Mouse (Mus musculus) left cerebral cortex, postnatal 4 days (tissue): ENCODE data around the gene Tsfm. TPM values are rescaled to one million over a fixed set of nuclear protein-coding genes. Genes with fewer than 3 reads are reported as not detected.
A peak's percentile ranks its signal among the peaks of the same experiment; 100 is the strongest.
"Not testable (repeated sequence)": the region's sequence is repeated elsewhere in the genome, so short reads cannot be mapped to it uniquely, and the experiment has no call there.

Experiments used
- DNase-seq: peaks from one replicate; pipeline ENCODE4 v3.0.0-alpha.2; 2022
- intact Hi-C: fragments of 180-260 bp; cut with DNase I; formaldehyde crosslinking; loops from one replicate; pipeline ENCODE4 v1.15.1; 2025
- total RNA-seq, 2 experiments: library from RNA; stranded (reverse); gene quantifications; 2 replicates each; pipeline ENCODE4 v1.2.3; 2021

Tsfm gene
- total RNA-seq, 2 experiments from 2014 or later: 29.4 to 30.2 TPM

- intact Hi-C loops: no loop called here
- DNase-seq: peak; percentile 32
These were observed 33.6 kb upstream of the Tsfm start for GRCm38 (mm10) chr10:127063913-127064870.

GRCm38 (mm10) chr10:127063239-127063872 lies 32.7 kb upstream of the Tsfm start, which contains the start of gene Cdk4:
Gene Cdk4 (plus strand): TSS chr10:127063534.
- DNase-seq: peak; percentile 100
- intact Hi-C loops: no loop called here

- intact Hi-C loops: no loop called here
- DNase-seq: no peak
These were observed 31.9 kb upstream of the Tsfm start for GRCm38 (mm10) chr10:127062503-127062902.

DNA sequence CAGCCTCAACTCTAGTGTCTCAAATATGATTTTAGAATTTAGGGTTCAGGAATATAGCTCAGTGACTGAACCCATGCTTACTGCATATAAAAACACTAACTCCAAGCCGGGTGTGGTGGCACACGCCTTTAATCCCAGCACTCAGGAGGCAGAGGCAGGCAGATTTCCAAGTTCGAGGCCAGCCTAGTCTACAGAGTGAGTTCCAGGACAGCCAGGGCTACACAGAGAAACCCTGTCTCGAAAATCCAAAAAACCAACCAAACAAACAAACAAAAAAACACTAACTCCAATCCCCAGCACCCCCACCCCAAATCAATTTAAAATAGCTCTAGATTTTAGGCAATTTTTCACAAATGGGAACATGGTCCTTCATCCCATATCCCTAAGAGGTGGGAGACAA lies 31.5 kb upstream of the Tsfm start:
- intact Hi-C loops: not testable (repeated sequence)

DNA sequence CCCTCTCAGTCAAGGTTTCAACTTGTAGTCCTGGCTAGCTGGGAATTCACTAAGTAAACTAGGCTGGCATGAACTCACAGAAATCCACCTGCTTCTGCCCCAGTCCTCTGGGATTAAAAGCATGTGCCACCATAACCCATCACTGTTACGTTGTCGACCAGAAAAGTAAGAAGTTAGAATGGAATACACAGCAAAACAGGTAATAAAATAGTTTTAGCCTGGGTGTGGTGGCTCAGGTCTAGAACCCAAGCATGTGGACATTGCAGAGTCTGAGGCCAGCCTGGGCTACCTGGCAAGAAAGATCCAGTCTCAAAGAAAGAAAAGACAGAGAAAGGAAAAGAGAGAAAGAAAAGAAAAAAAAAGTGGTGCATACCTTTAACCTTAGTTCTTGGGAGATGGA lies 30.9 kb upstream of the Tsfm start:
- intact Hi-C loops: no loop called here
- DNase-seq: no peak

More for the DNA sequence above, 31.5 kb upstream of the Tsfm start:
- not testable (repeated sequence) for DNase-seq

GRCm38 (mm10) chr10:127061085-127061484 lies 30.4 kb upstream of the Tsfm start:
- no peak for DNase-seq
- intact Hi-C loops: no loop called here

GRCm38 (mm10) chr10:127059968-127060916 lies 29.6 kb upstream of the Tsfm start, which contains the start of gene March9:
Gene March9 (minus strand): TSS chr10:127060184.
- intact Hi-C loops: no loop called here
- peak; percentile 84 for DNase-seq

DNA sequence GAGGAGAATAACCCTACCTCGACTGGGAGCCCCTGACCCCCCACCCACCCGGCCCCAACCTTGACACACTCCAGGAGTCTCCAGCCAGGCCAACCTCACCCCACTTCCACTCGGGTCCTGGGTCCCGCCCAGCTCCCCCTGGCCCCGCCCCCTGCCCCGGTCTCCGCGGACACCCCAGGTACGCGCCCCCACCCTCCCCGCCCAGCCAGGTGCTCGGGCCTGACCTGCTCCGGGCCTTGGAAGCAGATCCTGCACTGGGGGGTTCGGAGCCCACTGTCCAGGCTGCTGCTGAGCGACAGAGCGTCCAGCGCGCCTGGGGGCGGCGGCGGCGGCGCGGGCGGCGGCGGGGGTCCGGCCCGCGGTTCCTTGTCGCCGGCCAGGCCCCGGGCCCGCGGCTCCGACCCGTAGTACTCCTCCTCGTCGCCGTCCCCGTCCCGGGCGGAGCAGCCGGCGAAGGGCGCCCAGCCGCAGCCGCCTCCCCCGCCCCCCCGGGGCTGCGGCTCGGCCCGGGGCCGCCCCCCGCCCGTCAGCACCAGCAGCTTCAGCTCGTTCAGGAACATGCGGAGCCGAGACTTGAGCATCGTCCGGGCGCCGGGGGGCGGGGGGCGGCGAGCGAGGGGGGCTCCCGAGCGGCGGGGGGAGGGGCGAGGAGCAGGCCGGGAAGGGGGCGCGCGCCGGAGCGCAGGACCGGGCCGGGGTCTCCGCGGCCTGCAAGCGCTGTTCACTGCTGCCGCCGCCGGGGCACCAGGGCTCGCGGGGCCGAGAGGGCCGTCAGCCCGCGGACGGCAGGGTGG lies 28.7 kb upstream of the Tsfm start:
- intact Hi-C loops: no loop called here
- DNase-seq: peak; percentile 57

GRCm38 (mm10) chr10:127058708-127059107 lies 28.1 kb upstream of the Tsfm start:
- intact Hi-C loops: no loop called here
- DNase-seq: no peak

GRCm38 (mm10) chr10:127058161-127058560 lies 27.5 kb upstream of the Tsfm start:
- intact Hi-C loops: no loop called here

DNA sequence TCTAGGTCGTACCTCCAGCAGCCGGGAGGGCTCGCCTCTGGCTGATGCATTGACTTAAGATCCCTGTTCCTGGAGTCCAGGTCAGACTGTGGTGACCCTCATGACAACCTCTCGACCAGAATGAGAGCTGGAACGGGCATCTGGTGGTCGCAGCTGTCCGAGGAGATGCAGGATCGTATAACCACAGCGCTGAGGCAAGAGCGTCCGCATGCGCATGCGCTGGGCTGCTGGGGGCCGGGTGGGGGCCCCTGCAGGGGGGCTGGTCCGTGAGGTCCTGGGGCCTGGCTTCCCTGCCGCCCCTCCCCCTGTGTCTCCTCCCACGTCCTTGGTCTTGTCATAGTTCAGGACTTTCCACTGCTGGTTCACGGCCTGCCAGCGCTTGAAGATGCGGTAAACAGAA lies 25.9 kb upstream of the Tsfm start:
- DNase-seq: no peak
- intact Hi-C loops: no loop called here

More at GRCm38 (mm10) chr10:127058161-127058560, 27.5 kb upstream of the Tsfm start:
- DNase-seq: peak; percentile 86

DNA sequence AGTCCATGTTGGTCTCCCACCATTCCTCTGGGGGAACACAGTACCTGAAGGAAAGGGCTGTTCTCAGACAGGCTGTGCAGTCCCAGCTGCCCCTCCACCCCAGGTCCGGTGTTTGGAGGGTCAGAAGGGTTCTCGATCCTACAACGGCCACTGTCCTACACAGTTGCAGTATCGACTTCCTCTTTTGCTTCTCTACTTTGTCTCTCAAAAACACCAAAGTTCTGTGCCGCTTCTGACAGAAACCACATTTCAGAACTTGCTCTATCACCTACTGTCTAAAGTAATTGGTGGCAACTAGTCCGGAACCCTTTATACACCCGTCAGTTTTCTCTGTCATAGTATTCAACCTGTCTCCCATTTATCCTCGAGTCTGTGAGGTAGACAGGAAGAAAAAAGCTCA lies 24.8 kb upstream of the Tsfm start:
- DNase-seq: no peak
- intact Hi-C loops: no loop called here

GRCm38 (mm10) chr10:127054646-127055045 lies 24.0 kb upstream of the Tsfm start:
- intact Hi-C loops: no loop called here
- DNase-seq: no peak

DNA sequence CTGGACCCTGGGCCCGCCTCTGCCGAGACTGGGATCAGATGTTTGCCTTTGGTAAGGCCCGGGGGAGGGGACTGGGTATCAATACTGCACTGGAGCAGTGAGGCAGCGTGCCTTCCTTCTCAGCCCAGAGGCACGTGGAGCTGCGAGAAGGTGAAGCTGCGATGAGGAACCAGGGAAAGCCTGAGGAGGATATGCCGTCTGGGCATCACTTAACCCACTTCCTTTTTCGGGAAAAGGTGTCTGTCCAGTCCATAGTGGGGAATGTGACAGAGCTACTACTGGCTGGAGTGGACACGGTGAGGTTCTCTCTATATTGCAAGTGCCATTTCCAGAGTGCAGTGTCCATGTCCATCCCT lies 19.5 kb upstream of the Tsfm start:
- intact Hi-C loops: no loop called here
- no peak for DNase-seq

- intact Hi-C loops: no loop called here
- no peak for DNase-seq
These were observed 18.9 kb upstream of the Tsfm start for GRCm38 (mm10) chr10:127049395-127050118.

DNA sequence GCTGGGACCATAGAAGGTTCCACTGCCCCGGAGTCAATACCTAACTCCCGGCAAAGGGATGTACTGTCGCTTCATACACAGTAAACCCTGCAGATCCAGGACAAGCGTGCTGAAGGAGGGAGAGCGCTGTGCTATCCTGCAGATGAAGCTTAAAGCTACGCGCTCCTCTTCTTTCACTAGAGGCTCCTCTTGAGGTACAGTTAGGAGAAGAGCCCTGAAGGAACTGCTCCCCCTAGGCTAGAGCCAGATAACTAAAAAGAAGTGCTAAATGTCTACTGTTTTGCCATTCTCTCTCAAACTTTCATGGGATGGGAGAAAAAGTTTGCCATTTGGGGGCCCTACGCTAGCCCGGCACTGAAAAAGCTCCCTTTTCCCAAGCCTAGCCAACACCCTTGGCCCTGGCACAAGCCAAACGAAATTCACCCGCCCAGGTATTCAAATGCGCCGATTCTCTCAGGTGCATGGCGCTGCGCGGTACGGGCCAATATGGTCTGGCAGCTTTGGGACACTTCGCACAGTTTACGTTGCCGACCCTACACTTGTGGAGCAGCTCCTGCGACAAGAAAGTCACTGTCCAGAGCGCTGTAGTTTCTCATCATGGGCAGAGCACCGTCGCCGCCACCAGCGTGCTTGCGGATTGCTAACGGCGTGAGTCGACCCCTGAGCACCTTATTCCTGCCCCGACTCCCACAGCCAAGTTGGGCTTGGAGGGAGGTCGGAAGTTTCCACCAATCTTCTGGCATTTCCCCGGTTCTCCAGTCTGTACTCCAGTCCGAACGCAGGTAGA lies 18.2 kb upstream of the Tsfm start:
- DNase-seq: no peak
- intact Hi-C loops: no loop called here

DNA sequence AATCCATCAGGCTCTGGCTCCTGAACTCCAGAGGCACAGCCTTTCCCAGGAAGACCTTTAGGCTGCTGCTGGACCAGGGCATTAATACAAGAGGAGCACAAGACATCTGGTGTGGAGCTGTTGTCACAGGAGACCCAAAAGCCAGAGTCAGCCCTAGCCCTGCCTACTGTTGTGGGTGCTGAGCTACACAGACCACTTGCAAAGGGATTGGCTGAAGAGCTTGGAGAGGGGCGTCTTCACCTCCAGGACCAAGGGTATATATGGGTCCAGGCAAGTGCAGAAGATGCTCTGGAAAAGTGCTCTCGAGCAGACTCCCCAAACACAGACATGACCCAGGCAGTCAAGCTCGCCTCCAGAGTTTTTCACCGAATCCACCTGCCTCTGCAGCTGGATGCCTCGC lies 17.3 kb upstream of the Tsfm start, which contains the start of gene Cyp27b1:
Cyp27b1 (plus strand) TSS at position 297 of the 400 bp plus-strand sequence.
- intact Hi-C loops: no loop called here
- no peak for DNase-seq

DNA sequence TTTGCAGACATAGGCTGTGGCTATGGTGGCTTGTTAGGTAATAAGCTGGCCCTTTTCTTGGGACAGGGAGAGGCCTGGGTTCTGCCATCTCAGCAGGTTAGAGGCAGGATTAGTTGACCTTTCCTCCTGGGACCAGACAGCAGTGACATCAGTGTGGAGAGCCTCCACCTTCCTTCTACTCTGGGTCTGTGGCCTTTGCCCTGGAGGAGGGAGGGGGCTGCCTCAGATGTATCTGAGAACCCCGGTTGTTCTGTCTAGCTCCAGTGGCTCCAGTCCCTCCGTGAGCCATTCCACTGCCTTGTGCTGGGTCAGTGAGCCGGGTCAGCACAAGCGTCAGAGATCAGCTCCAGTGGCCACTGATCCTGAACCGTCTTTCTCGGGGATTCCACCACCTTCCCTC lies 12.5 kb upstream of the Tsfm start:
- intact Hi-C loops: no loop called here
- DNase-seq: no peak
